Mouse (Mus musculus): ENCODE data around the gene Vmn2r101.

DNA sequence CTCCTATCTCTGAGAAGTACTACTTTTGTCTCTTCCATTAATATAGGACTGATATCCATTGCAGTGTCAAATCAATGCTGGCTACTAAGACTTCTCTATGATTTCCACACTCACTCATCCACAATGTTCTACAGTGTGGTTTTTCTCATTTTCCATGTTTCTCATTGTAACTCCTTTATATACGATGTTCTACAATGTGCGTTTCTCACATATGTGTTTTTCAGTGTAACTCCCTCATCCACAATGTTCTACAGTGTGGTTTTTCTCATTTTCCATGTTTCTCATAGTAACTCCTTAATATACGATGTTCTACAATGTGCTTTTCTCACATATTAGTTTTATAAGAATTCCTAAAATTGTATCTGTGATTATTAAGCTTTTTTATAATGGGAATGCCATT, 81.4 kb downstream of the Vmn2r101 start:
- TF ChIP-seq CTCF (conservative IDR thresholded peaks at IDR 0.05; ENCODE audit: low read length) = no peak
- no peak for TF ChIP-seq NANOG (IDR thresholded peaks at IDR 0.05; ENCODE audit: borderline replicate concordance, low read length)
- no peak for TF ChIP-seq POU5F1 (IDR thresholded peaks at IDR 0.05; ENCODE audit: borderline replicate concordance, low read length)

All from E14TG2a.4 (cell line).